Mouse (Mus musculus) bone marrow macrophage, adult 2 months (primary cell): ENCODE data around the gene Tchh.

Experiments
- CTCF ChIP-seq: IDR thresholded peaks from 2 replicates; pipeline ENCODE4 v1.5.1; 2012; ENCODE audit warnings: low read depth, mild to moderate bottlenecking, low read length, moderate library complexity
- POLR2A ChIP-seq: IDR thresholded peaks from 2 replicates; pipeline ENCODE4 v1.6.1; 2012; ENCODE audit warnings: mild to moderate bottlenecking, low read depth, low read length, borderline replicate concordance

GRCm38 (mm10) chr3:93431673-93432072 is 10.5 kb upstream of the Tchh start:
- no peak for TF ChIP-seq POLR2A
- TF ChIP-seq CTCF: no peak
